Mouse (Mus musculus) megakaryocyte-erythroid progenitor cell, adult 5-6 weeks (primary cell): ENCODE data around the gene Ess2. TPM values are rescaled to one million over a fixed set of nuclear protein-coding genes. Genes with fewer than 3 reads are reported as not detected.

ENCODE experiments used
- ATAC-seq: replicated peaks from 2 replicates; pipeline ENCODE4 v1.8.0; 2016; ENCODE audit warnings: mild to moderate bottlenecking, inconsistent platforms; ENCODE audit not compliant: severe bottlenecking, poor library complexity, low FRiP score, low TSS enrichment
- total RNA-seq, 2 experiments: library from RNA; stranded (forward) in 1 of 2; stranded (reverse) in 1 of 2; fragments of 200-1000, 215-1000 nt in 1 of 2; fragments of >200 nt in 1 of 2; fragmentation: Nextera tagmentation in 1 of 2; gene quantifications; 2 replicates each; pipeline ENCODE4 v1.2.3; 2014 to 2017

Gene Ess2
- total RNA-seq, 2 experiments from 2014 or later, result 16.6 to 23.2 TPM

DNA sequence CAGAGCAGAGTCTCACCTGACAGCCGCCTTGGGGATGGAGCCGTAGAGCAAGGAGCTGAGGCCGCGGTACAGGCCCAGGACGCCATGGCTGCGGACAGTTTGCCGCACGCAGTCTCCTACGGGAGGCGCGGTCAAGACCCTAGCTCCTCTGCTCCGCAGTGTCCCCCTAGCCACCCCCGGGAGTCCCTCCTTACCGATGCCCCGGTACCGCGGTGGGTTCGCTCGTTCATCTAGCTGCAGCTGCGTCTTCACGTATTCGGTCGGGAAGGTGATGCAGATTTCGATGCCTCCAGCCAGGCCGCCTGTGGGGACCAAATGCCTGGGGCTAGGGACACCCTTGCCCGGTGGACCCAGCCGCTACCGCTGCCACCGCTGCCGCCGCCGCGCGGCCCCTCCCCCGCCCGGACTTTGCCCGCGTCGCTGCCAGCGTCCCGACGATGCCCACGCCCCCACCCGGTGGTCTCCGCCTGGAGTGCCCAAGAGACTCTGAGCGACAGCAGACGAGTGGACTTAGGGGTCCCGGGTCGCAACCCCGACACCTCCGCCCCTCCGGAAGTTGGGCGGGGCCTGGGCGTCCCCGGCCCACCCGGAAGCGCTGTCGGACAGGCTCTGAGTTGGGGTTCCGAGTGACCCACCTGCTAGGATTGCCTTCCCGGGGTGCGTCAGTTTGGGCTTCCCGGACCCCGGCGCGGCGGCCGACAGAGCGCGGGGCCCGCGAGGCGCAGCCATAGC lies 16.4 kb upstream of the Ess2 start:
- no peak for ATAC-seq

- ATAC-seq, result 0 out of 2 replicates have a peak, but pooled peaks have one; percentile 6
Observed at GRCm38 (mm10) chr16:17922163-17922538, 11.0 kb upstream of the Ess2 start.

- ATAC-seq, result peak; percentile 93
Observed at GRCm38 (mm10) chr16:17921325-17922162, 10.4 kb upstream of the Ess2 start.

- ATAC-seq, result no peak
Observed at GRCm38 (mm10) chr16:17920586-17920985, 9.4 kb upstream of the Ess2 start.

DNA sequence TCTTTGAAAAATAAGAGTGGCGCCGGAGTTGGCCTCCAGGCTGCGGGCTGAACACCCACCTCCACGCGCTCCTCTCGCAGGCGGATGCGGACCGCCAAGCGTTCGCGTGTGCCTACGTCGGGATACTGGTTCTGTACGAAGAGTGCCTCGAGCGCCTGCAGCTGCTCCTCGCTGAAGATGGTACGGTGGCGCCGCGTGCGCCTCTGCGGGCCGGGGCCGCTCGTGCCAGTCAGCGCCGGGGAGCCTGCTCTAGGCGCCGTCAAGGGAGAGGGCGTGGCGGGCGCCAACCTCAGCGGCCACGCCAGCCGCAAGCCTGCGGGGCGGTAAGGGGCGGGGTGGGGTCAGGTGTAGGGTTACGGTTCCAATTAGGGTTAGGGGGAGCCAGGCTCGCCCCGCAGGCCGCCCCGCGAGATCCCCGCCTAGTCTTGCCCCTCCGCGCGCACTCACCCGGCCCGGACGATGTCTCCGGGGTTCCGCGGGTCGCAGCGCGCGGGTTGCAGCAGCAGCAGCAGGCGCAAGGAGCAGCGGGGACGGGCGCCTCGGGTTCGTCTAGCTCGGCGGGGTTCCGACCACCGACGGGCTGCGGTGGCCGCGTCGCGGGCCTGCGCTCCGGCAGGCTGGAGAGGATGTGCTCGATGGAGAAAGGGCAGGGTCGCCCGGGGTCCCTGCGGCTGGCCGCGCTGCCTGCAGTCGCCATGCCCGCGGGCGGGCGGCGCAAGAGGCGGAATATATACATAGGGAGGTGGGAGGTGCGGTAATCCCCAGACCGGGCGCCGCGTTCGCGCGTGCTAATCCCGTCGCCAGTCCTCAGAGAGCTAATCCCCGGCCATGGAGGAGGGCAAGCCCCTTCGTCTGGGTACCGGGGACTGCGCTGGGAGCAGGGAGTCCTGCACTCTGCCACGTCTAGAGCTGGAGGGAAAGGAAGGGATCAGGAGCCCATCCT lies 3.4 kb upstream of the Ess2 start, which contains the start of gene Gsc2:
Gene Gsc2 (minus strand): TSS at position 753 of the 943 bp plus-strand sequence.
- ATAC-seq, result peak; percentile 43; the same call in 1 of the 2 replicates

GRCm38 (mm10) chr16:17898462-17898861 lies 12.7 kb downstream of the Ess2 start, which contains the start of the genes Dgcr2 and Tssk2:
TSS of gene Dgcr2 (minus strand) at chr16:17898562.
TSS of gene Tssk2 (plus strand) at chr16:17898637.
- ATAC-seq, result no peak

DNA sequence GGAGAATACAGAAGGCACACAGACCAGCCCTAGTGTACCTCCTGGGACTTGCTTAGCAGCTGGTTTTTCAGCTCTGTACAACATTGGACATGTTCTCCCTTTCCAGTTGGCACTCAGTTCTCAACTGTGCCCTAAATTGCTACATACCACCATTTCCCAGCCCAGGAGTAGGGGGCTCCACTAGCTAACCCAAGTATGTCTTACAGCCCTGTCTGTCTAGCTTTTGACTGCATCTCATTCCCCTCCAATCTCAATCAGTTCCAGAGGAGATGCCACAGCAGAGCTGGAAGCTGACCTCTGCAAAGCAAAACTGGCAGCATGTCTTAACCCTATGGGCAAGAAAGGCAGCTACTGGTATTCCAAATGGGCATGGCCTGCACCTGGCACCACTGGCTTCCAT lies 15.1 kb downstream of the Ess2 start:
- no peak for ATAC-seq

DNA sequence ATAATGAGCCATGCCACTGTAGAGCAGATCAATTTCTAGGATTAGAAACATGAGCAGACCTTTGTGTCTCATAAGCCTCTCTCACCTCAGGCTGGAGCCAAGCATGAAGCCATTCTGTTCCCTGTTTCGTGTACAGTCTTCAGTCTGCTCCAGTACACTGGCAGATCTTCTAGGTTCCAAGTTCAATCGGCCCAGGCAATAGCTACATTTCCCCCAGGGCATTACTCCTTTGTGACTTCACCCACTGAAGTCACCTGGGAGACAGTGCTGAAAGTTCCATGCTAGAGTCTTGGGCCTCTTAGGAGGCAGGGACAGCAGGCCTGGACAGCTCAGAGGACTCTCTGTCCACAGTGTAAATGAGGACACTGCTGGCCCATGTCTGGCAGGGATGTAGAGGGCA lies 17.2 kb downstream of the Ess2 start, which contains the start of gene Tssk1:
Gene Tssk1 (plus strand): TSS at position 301 of the 400 bp plus-strand sequence.
- no peak for ATAC-seq

DNA sequence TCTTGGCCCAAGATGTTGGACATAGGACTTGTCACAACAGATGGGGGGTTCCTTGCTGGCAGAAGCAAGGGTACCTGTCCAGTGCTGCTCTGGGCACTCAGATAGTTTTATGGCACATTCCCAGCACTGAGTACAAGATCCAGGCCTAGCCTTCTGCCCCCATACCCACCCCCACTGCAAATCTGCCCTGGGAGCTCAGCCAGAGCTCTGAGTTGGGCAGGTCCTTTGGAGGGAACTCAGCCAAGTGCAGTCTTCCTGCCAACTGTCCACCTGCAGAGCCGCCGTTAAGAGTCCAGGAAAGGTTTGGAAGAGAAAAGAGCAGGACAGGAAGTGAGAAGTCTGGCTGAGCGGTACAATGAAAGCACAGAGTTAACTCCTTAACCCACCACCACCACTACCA lies 18.5 kb downstream of the Ess2 start:
- ATAC-seq, result no peak

DNA sequence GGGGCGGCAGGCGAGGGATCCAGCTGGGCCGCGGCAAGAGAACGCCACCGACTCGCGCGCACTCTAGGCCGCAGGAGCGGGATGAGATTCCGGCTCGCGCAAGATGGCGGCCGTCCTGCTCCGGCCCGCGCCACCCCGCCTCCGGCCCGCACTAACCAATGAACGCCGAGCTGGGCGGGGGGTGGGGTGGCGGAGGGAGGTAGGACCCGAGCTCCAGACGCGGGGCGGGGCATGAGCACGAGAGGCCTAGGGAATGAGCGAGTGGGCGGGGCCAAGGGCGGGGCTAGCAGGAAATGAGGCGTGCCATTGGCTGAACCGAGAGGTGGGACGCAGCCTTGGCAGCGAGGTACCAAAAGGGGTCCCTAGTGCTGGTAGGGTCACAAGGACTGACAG lies 19.6 kb downstream of the Ess2 start, which contains the start of gene Gm20518:
Gene Gm20518 (minus strand): TSS at position 105 of the 393 bp plus-strand sequence.
- ATAC-seq, result peak; percentile 83

DNA sequence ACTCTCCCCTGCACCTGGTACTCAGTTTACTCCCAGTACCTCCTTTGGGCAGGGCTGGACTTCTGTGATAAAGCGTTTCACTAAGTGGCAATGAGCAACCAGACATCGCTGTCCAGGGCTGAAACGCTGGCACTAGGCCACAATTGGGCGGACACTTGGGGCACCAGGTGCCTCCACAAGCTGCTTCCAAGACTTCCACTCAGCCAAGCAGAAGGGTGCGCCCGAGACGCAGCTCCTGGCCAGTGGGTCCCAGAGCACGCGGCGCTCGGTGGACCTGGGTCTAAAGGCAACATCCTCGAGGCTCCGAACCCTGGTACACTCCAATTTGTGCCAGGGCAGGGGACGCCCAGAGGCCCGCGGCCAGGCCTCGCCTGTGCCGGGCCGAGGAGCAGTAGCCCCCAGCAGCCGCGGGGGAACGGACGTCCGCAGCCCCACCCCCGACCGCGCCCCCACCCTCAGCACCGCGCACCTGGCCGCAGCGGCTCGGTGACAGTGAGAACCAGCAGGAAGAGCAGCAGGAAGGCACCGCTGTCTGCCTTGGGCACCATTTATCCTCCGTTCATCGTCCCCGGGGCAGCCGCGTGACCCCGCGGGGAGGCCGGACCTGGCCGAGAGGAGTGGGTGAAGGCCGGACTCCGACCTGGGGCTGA lies 20.1 kb downstream of the Ess2 start:
- peak; percentile 75 for ATAC-seq

DNA sequence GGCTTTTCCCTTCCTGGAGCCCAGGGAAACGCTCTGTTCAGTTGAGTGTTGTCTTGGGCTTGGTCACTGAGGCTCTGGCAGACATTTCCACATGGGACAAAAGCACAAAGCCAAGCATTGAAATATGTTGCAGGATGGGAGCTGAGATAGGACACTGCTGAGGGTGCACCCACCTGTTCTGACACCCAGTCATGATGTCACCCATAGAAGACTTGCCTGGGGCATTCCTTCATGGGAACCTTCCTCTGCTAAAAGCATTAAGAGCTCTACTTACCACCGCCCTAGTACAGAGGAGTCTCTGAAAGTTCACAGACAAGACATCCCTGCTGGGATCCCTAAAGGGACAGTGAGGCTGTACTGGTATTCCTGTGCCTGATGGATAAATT lies 20.8 kb downstream of the Ess2 start:
- peak; percentile 9 for ATAC-seq

DNA sequence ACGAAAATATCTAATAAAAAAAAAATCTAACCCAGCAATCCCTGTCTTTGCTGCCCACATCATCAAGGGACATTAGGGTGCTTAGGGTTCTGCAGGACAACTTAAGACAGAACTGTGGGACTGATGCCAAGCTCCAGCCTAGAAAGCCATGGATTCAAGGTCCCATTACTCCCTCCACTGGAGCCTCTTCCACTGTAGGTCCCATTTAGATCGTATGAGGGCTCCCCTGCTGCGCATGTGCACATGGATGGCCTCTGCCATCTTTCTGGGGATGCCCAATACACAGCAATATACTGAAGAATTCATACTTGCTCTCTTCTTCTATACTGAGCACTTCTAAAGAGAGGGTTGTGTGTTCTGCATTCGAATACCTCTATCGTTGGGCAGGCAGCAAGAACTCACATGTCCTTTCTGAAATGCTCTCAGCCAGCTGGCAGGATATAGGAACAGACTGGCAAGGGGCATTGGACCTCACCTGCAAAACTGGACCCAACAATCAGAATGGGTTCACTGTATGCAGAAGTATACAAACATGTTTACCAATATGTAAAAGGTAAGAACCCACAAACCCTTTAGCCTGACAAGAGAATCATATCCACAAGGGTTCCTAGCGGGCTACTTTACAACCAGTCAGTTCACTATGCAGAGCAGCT lies 21.3 kb downstream of the Ess2 start:
- no peak for ATAC-seq

- no peak for ATAC-seq
Observed at GRCm38 (mm10) chr16:17884116-17884515, 27.0 kb downstream of the Ess2 start.

- ATAC-seq, result no peak
Observed at GRCm38 (mm10) chr16:17882196-17882595, 29.0 kb downstream of the Ess2 start.

DNA sequence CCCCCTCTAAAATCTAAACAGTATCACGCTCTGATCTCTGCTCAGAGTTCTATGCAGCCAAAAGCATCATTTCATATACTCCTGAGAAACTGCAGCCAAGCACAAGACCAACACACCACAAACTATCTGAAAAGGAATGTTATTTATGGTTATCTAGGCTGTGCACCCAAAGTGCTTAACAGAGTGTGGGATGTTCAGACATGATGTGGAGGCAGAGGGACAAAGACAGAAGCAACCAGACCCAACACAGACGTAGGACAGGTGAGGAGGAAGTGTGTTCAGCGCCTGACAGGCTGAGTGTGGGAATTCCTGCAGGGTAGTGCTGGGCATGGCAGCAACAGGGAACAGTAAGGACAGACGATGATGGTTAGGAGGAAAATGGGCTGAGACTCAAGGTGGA lies 31.6 kb downstream of the Ess2 start:
- ATAC-seq, result no peak

DNA sequence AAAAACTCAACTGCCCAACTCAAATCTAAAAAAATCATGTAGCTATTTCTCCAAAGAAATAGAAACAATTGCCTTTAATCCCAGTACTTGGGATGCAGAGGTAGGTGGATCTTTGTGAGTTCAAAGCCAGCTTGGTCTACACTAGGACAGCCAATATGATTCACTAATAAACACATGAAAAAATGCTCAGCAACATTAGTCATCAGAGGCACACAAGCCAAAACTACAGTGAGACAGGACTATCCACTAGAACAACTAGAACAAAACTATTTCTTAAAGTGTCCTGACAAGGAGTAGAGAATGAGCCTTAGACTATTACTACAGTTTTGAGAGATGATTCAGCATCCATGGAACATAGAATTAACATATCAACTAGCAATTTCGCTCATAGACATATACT lies 35.1 kb downstream of the Ess2 start:
- no peak for ATAC-seq

DNA sequence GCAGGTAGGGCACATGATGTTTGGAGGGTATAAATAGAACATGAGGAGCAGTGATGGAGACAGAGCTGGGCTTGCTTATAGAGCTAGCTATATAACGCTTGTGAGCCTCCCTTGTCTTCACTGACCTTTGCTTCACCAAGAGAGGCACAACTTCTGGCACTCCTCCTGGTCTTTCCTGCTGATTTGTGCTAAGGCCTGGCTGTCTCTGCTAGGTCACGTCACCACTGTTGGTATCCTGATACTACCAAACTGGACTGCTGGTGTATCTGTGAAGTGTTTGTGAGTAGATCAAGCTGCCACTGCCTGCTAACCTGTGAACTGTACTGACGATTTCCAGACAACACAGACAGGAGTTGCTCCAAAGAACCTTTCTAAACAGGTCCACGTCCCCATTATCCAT lies 36.0 kb downstream of the Ess2 start:
- ATAC-seq, result no peak
